Mouse (Mus musculus): ENCODE data around the gene Zfp507. TPM values are rescaled to one million over a fixed set of nuclear protein-coding genes. Genes with fewer than 3 reads are reported as not detected.

The Zfp507 gene
- polyA plus RNA-seq, 1 experiment from 2014 or later, result 12.9 TPM

- H3K9me3 ChIP-seq (replicated peaks), result no peaks in the 10 kb centered on the region
- WGBS, result 94% methylated on average over 12 of the region's 12 CpGs
- no peak overlapping the region for H3K9ac ChIP-seq (replicated peaks)
- no peak overlapping the region for H3K4me2 ChIP-seq
- ATAC-seq (ENCODE audit: low FRiP score), result no peak
- no peak overlapping the region for H3K27ac ChIP-seq (replicated peaks)
- H3K4me1 ChIP-seq, result peaks cover 12% of the 10 kb centered on the region; the same call in 1 of the 2 replicates
- no peak overlapping the region for H3K4me3 ChIP-seq (replicated peaks)
- H3K27me3 ChIP-seq (replicated peaks), result no peaks in the 10 kb centered on the region
- H3K36me3 ChIP-seq, result peaks cover 25% of the 10 kb centered on the region
Measured at GRCm38 (mm10) chr7:35728376-35728775, 74.4 kb downstream of the Zfp507 start.

DNA sequence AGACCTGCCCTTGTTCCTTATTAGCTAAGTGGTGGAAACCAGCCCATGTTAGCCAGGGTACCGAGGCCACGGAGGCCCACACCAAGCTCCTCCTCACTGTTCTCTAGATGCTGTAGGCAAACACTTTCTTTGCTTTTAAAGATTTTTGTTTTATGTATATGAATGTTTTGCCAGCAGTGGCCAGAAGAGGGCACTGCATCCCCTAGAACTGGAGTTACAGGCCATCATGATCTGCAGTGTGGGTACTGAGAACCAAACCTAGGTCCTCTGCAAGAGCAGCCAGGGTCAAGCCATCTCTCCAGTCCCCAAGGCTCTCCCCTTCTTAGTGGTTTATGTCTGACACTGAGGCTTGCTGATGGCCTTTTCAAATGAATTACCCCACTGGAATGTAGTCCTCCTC lies 79.8 kb downstream of the Zfp507 start:
- ATAC-seq (ENCODE audit: low FRiP score), result no peak
- Histone ChIP-seq H3K9me3 (replicated peaks) (no peaks in the 10 kb centered on the region), H3K27me3 (replicated peaks) (no peaks in the 10 kb centered on the region), H3K4me3 (replicated peaks) (no peak overlapping the region), H3K36me3 (peaks cover 53% of the 10 kb centered on the region), H3K4me1 (no peaks in the 10 kb centered on the region), H3K27ac (replicated peaks) (no peak overlapping the region), H3K9ac (replicated peaks) (no peak overlapping the region), H3K4me2 (no peak overlapping the region)
- 32% methylated on average over 2 of the region's 2 CpGs for WGBS

Other genes with a start within 250 kb of the Zfp507 start
- gene Nudt19, start 246.7 kb downstream of the Zfp507 start, polyA plus RNA-seq (2015; fragmentation: Nextera tagmentation; extraction: Ambion mirVana), result 114 and 123 TPM in 2 replicates
- 0.14 and 0.17 TPM in 2 replicates for gene Rgs9bp, start 217.4 kb downstream of the Zfp507 start, polyA plus RNA-seq (2015; fragmentation: Nextera tagmentation; extraction: Ambion mirVana)
- 16.8 and 21.3 TPM in 2 replicates for gene Ankrd27, start 216.8 kb downstream of the Zfp507 start, polyA plus RNA-seq (2015; fragmentation: Nextera tagmentation; extraction: Ambion mirVana)
- 245 and 246 TPM in 2 replicates for gene Pdcd5, start 155.5 kb downstream of the Zfp507 start, polyA plus RNA-seq (2015; fragmentation: Nextera tagmentation; extraction: Ambion mirVana)
- gene Dpy19l3, start 48.5 kb downstream of the Zfp507 start, polyA plus RNA-seq (2015; fragmentation: Nextera tagmentation; extraction: Ambion mirVana), result 42.1 and 44.6 TPM in 2 replicates

Data from neural tube, embryonic 15.5 days (tissue).